ENCODE assay signal across 7 mouse cellular contexts in genomic region chr3:107680790-107681576, GRCm38 (mm10). TPM values are rescaled to one million over a fixed set of nuclear protein-coding genes. Genes with fewer than 3 reads are reported as not detected.
A peak's percentile ranks its signal among the peaks of the same experiment; 100 is the strongest.
DNase-seq lines count a peak whose midpoint lies in the region; ATAC-seq and TF ChIP-seq lines count a peak whose summit lies in the region.

No protein-coding gene starts in this region.

- no peak overlapping the region for H3K4me3 ChIP-seq in liver, postnatal 0 days (ENCODE audit: low read depth, low read length)
- H3K4me3 ChIP-seq in liver, embryonic 11.5 days (ENCODE audit: low read depth, low read length): no peak overlapping the region
- no peak overlapping the region for H3K4me3 ChIP-seq in heart, embryonic 15.5 days
- H3K4me3 ChIP-seq in thymus, adult 2 months (ENCODE audit: control insufficient read depth, insufficient read depth, low read length): no peak overlapping the region

- TF ChIP-seq EP300 in liver, postnatal 0 days (IDR thresholded peaks at IDR 0.05; ENCODE audit: low read depth): no peak

- H3K4me2 ChIP-seq in liver, postnatal 0 days (ENCODE audit: low read depth, low read length): 0 out of 2 replicates have a peak overlapping the region, but pooled peaks have one; percentile 2
- no peak overlapping the region for H3K4me2 ChIP-seq in liver, embryonic 11.5 days
- H3K4me2 ChIP-seq in heart, embryonic 15.5 days: peak overlapping the region; percentile 37

- H3K27ac ChIP-seq in liver, postnatal 0 days (ENCODE audit: low read depth): no peak overlapping the region
- H3K27ac ChIP-seq in liver, embryonic 11.5 days (ENCODE audit: low read depth, low read length): no peak overlapping the region
- peak overlapping the region; percentile 72 for H3K27ac ChIP-seq in heart, embryonic 15.5 days
- no peak overlapping the region for H3K27ac ChIP-seq in thymus, adult 2 months (ENCODE audit: control insufficient read depth, insufficient read depth, low read length)

- H3K36me3 ChIP-seq in liver, postnatal 0 days (replicated peaks; ENCODE audit: insufficient read depth, low read length): peaks cover under 1% of the 10 kb centered on the region; the same call in 1 of the 2 replicates
- H3K36me3 ChIP-seq in liver, embryonic 11.5 days (ENCODE audit: control insufficient read depth, insufficient read depth, low read length): peaks cover 4% of the 10 kb centered on the region; the same call in 1 of the 2 replicates
- H3K36me3 ChIP-seq in heart, embryonic 15.5 days: peaks cover 9% of the 10 kb centered on the region; the same call in 1 of the 2 replicates
- peaks cover 9% of the 10 kb centered on the region for H3K36me3 ChIP-seq in thymus, adult 2 months (ENCODE audit: control insufficient read depth, insufficient read depth, low read length)

- no peak overlapping the region for H3K9ac ChIP-seq in liver, postnatal 0 days (replicated peaks)
- H3K9ac ChIP-seq in liver, embryonic 11.5 days (ENCODE audit: low read depth, low read length): no peak overlapping the region
- no peak overlapping the region for H3K9ac ChIP-seq in heart, embryonic 15.5 days

- no peaks in the 10 kb centered on the region for H3K27me3 ChIP-seq in liver, postnatal 0 days (ENCODE audit: insufficient read depth, low read length)
- no peaks in the 10 kb centered on the region for H3K27me3 ChIP-seq in liver, embryonic 11.5 days (replicated peaks; ENCODE audit: control insufficient read depth, insufficient read depth, low read length)
- no peaks in the 10 kb centered on the region for H3K27me3 ChIP-seq in heart, embryonic 15.5 days
- no peaks in the 10 kb centered on the region for H3K27me3 ChIP-seq in thymus, adult 2 months (ENCODE audit: control insufficient read depth, insufficient read depth, low read length)

- 53% methylated on average over 7 of the region's 7 CpGs for WGBS in liver, postnatal 0 days (ENCODE audit: insufficient replicate concordance)
- WGBS in liver, embryonic 11.5 days: 69% methylated on average over 7 of the region's 7 CpGs
- WGBS in heart, embryonic 15.5 days: 13% methylated on average over 7 of the region's 7 CpGs
- 46% methylated on average over 7 of the region's 7 CpGs for WGBS in thymus, adult 2 months

- ATAC-seq in liver, postnatal 0 days: no peak
- no peak for ATAC-seq in liver, embryonic 11.5 days (replicated peaks; ENCODE audit: low FRiP score)
- peak; percentile 80 for ATAC-seq in heart, embryonic 15.5 days (replicated peaks; ENCODE audit: insufficient number of reproducible peaks, insufficient read depth, low FRiP score, low read depth)

- H3K9me3 ChIP-seq in liver, postnatal 0 days (ENCODE audit: low read length): no peaks in the 10 kb centered on the region
- H3K9me3 ChIP-seq in liver, embryonic 11.5 days (ENCODE audit: control insufficient read depth, low read length): no peaks in the 10 kb centered on the region
- H3K9me3 ChIP-seq in heart, embryonic 15.5 days (replicated peaks): no peaks in the 10 kb centered on the region

- TF ChIP-seq CTCF in liver, postnatal 0 days (IDR thresholded peaks at IDR 0.05; ENCODE audit: low read depth): no peak
- no peak for TF ChIP-seq CTCF in thymus, adult 2 months (IDR thresholded peaks at IDR 0.05; ENCODE audit: borderline replicate concordance, control insufficient read depth, extremely low read depth, insufficient read depth, low read length, poor library complexity)

- no peak for TF ChIP-seq POLR2A in thymus, adult 2 months (IDR thresholded peaks at IDR 0.05; ENCODE audit: control insufficient read depth, extremely low read depth, insufficient read depth, low read length, poor library complexity)

- no peak for DNase-seq in liver, postnatal 0 days
- DNase-seq in liver, embryonic 11.5 days (ENCODE audit: low spot score): no peak
- peak; percentile 28 to 56 for DNase-seq in cerebellum, postnatal 25 days
- DNase-seq in left cerebral cortex, adult 11 months (ENCODE audit: low spot score): peak; percentile 42
- peak; percentile 65 for DNase-seq in retina, adult 2 months (ENCODE audit: low read depth, low spot score)
- no peak for DNase-seq in thymus, adult 2 months

- peaks cover 17% of the 10 kb centered on the region for H3K4me1 ChIP-seq in liver, postnatal 0 days (ENCODE audit: insufficient read depth)
- peaks cover 4% of the 10 kb centered on the region; the same call in 1 of the 2 replicates for H3K4me1 ChIP-seq in liver, embryonic 11.5 days (replicated peaks; ENCODE audit: control insufficient read depth, insufficient read depth, low read length)
- peaks cover 34% of the 10 kb centered on the region for H3K4me1 ChIP-seq in heart, embryonic 15.5 days (replicated peaks)
- no peaks in the 10 kb centered on the region for H3K4me1 ChIP-seq in thymus, adult 2 months (replicated peaks; ENCODE audit: control insufficient read depth, insufficient read depth, low read length)

RNA-seq across cellular contexts. Expression of gene Ahcyl1, which starts 15.4 kb away (rescaled TPM):
- polyA plus RNA-seq in liver, postnatal 0 days (2015; fragmentation: Nextera tagmentation; extraction: Ambion mirVana): 18.1 and 19.8 TPM in 2 replicates
- 69.0 and 76.3 TPM in 2 replicates for polyA plus RNA-seq in liver, embryonic 11.5 days (2014; fragmentation: Nextera tagmentation; extraction: Ambion mirVana)
- polyA plus RNA-seq in heart, embryonic 15.5 days (2015; fragmentation: Nextera tagmentation; extraction: Ambion mirVana): 47.3 and 54.6 TPM in 2 replicates
- polyA plus RNA-seq in thymus, adult 2 months (2012; rRNA removed): 54.4 and 61.2 TPM in 2 replicates

RNA-seq across cellular contexts. Expression of gene Strip1, which starts 49.5 kb away (rescaled TPM):
- polyA plus RNA-seq in liver, postnatal 0 days (2015; fragmentation: Nextera tagmentation; extraction: Ambion mirVana): 6.6 and 7.0 TPM in 2 replicates
- 29.3 and 32.4 TPM in 2 replicates for polyA plus RNA-seq in liver, embryonic 11.5 days (2014; fragmentation: Nextera tagmentation; extraction: Ambion mirVana)
- 30.9 and 35.3 TPM in 2 replicates for polyA plus RNA-seq in heart, embryonic 15.5 days (2015; fragmentation: Nextera tagmentation; extraction: Ambion mirVana)
- 75.7 and 86.7 TPM in 2 replicates for polyA plus RNA-seq in thymus, adult 2 months (2012; rRNA removed)

RNA-seq across cellular contexts. Expression of gene Gm10961, which starts 49.9 kb away (rescaled TPM):
- not detected in 2 replicates for polyA plus RNA-seq in liver, postnatal 0 days (2015; fragmentation: Nextera tagmentation; extraction: Ambion mirVana)
- not detected in 2 replicates for polyA plus RNA-seq in liver, embryonic 11.5 days (2014; fragmentation: Nextera tagmentation; extraction: Ambion mirVana)
- polyA plus RNA-seq in heart, embryonic 15.5 days (2015; fragmentation: Nextera tagmentation; extraction: Ambion mirVana): not detected in 2 replicates
- polyA plus RNA-seq in thymus, adult 2 months (2012; rRNA removed): not detected in 2 replicates

Comparison
In these comparisons a context has a peak if more than half of its experiments do, and no peak if none do; other contexts are left out.
1. DNase-seq: peak in cerebellum, postnatal 25 days (2 of 2), left cerebral cortex, adult 11 months (single experiment) and retina, adult 2 months (single experiment); none in liver, postnatal 0 days (single experiment), liver, embryonic 11.5 days (single experiment) and thymus, adult 2 months (single experiment).